In the genomic region with DNA sequence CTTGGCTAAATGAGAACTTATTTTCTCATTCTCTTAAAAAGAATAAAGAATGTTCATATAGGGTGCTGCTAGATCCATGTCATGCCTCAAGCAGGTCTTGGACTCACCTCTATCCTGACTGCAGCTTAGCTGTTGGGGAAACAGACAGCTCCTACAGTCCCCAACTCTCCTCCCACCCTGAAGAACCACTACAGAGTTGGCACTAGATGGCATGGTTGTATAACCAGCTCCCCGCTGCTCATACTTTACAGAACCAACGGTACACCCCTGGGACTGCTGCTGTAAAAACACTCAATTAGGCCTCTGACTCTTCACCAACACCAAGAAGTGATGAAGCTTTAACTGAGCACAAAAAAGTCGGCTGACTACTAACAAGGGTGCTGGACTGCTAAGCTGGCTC, we compare ENCODE assay signal across 17 mouse cellular contexts.
DNase-seq lines count a peak whose midpoint lies in the region; ATAC-seq and TF ChIP-seq lines count a peak whose summit lies in the region.
"Had no signal": no experiment of that assay in that cellular context is flagged by ENCODE, and none has a peak within 500 bp of the region (broad histone marks: within the 10 kb centered on the region; RNA-seq: fewer than 3 reads in every experiment).

No protein-coding gene starts in this region.

- H3K4me2 ChIP-seq in forebrain, postnatal 0 days (ENCODE audit: low read depth), result no peak overlapping the region
- no peak overlapping the region for H3K4me2 ChIP-seq in forebrain, embryonic 14.5 days (ENCODE audit: low read length)
- H3K4me2 ChIP-seq: forebrain, embryonic 13.5 days; heart, embryonic 13.5 days; hindbrain, embryonic 12.5 days had no signal

- peaks cover 58% of the 10 kb centered on the region for H3K36me3 ChIP-seq in forebrain, postnatal 0 days (ENCODE audit: insufficient read depth)
- peaks cover 78% of the 10 kb centered on the region for H3K36me3 ChIP-seq in forebrain, embryonic 14.5 days (ENCODE audit: control insufficient read depth, insufficient read depth, low read length)

- 90% methylated on average over 3 of the region's 3 CpGs for WGBS in forebrain, postnatal 0 days
- WGBS in forebrain, embryonic 14.5 days, result 92% methylated on average over 3 of the region's 3 CpGs

- H3K9me3 ChIP-seq in forebrain, postnatal 0 days (ENCODE audit: low read length), result no peaks in the 10 kb centered on the region
- no peaks in the 10 kb centered on the region for H3K9me3 ChIP-seq in forebrain, embryonic 14.5 days (replicated peaks; ENCODE audit: control insufficient read depth, low read length)
- H3K9me3 ChIP-seq: embryonic facial prominence, embryonic 10.5 days; forebrain, embryonic 13.5 days; heart, embryonic 13.5 days; hindbrain, embryonic 12.5 days had no signal

- no peaks in the 10 kb centered on the region for H3K27me3 ChIP-seq in forebrain, postnatal 0 days (ENCODE audit: insufficient read depth, low read length)
- H3K27me3 ChIP-seq in forebrain, embryonic 14.5 days (replicated peaks; ENCODE audit: control insufficient read depth, insufficient read depth, low read length), result no peaks in the 10 kb centered on the region
- H3K27me3 ChIP-seq: forebrain, embryonic 13.5 days; heart, embryonic 13.5 days; hindbrain, embryonic 12.5 days had no signal

- no peak for DNase-seq in forebrain, postnatal 0 days
- DNase-seq in forebrain, embryonic 14.5 days (ENCODE audit: low spot score), result no peak
- DNase-seq in lung, adult 18-20 months, result peak; percentile 45 to 59
- DNase-seq in lung, postnatal 10 days, result no peak
- peak; percentile 67 for DNase-seq in brain, adult 2 months (ENCODE audit: low read depth, low spot score)
- peak; percentile 38 for DNase-seq in lung, postnatal 25 days (ENCODE audit: low spot score)
- no peak for DNase-seq in ovary, postnatal 10 days (ENCODE audit: low spot score)
- no peak for DNase-seq in right cerebral cortex, postnatal 36 days (ENCODE audit: low spot score in 2 of 2)
- DNase-seq: adrenal gland, postnatal 10 days; cerebellum, adult 11-12 months; cerebellum, postnatal 10 days; gastrocnemius, postnatal 14 days; heart, postnatal 4 days had no signal

- peak; percentile 30; the same call in 1 of the 2 replicates for TF ChIP-seq CTCF in forebrain, postnatal 0 days (IDR thresholded peaks at IDR 0.05; ENCODE audit: low read depth)

- no peak overlapping the region for H3K9ac ChIP-seq in forebrain, postnatal 0 days
- no peak overlapping the region for H3K9ac ChIP-seq in forebrain, embryonic 14.5 days (ENCODE audit: low read length)
- H3K9ac ChIP-seq: forebrain, embryonic 13.5 days; heart, embryonic 13.5 days; hindbrain, embryonic 12.5 days had no signal

- H3K27ac ChIP-seq in forebrain, postnatal 0 days (ENCODE audit: low read depth, low read length), result no peak overlapping the region
- no peak overlapping the region for H3K27ac ChIP-seq in forebrain, embryonic 14.5 days (ENCODE audit: low read depth, low read length)
- H3K27ac ChIP-seq: embryonic facial prominence, embryonic 10.5 days; forebrain, embryonic 13.5 days; heart, embryonic 13.5 days; hindbrain, embryonic 12.5 days had no signal

- no peaks in the 10 kb centered on the region for H3K4me1 ChIP-seq in forebrain, postnatal 0 days (ENCODE audit: insufficient read depth)
- no peaks in the 10 kb centered on the region for H3K4me1 ChIP-seq in forebrain, embryonic 14.5 days (ENCODE audit: control insufficient read depth, insufficient read depth, low read length)
- H3K4me1 ChIP-seq: forebrain, embryonic 13.5 days; heart, embryonic 13.5 days had no signal

- no peak overlapping the region for H3K4me3 ChIP-seq in forebrain, postnatal 0 days (ENCODE audit: low read depth, low read length)
- H3K4me3 ChIP-seq in forebrain, embryonic 14.5 days (ENCODE audit: low read depth, low read length), result no peak overlapping the region
- H3K4me3 ChIP-seq: embryonic facial prominence, embryonic 10.5 days; forebrain, embryonic 13.5 days; heart, embryonic 13.5 days; hindbrain, embryonic 12.5 days had no signal

- no peak for ATAC-seq in forebrain, postnatal 0 days
- ATAC-seq in forebrain, embryonic 14.5 days, result no peak
- ATAC-seq: forebrain, embryonic 13.5 days had no signal

Comparison
In these comparisons a context has a peak if more than half of its experiments do, and no peak if none do; other contexts are left out.
1. DNase-seq: peak in lung, adult 18-20 months (2 of 2), brain, adult 2 months (single experiment) and lung, postnatal 25 days (single experiment); none in forebrain, postnatal 0 days (single experiment), forebrain, embryonic 14.5 days (single experiment), lung, postnatal 10 days (single experiment), ovary, postnatal 10 days (single experiment) and right cerebral cortex, postnatal 36 days (0 of 2).